Mouse (Mus musculus) lung, postnatal 0 days (tissue): ENCODE measurements at regions not wholly inside any gene's neighbourhood (a gene's known extent, or its start where the extent isn't known, plus 50 kb on each side); places are given as distances from the start of the nearest gene placed in this dataset.

Experiments
- CTCF ChIP-seq: IDR thresholded peaks from 2 replicates; pipeline ENCODE4 v1.5.1; 2016; ENCODE audit warnings: antibody characterized with exemption, mild to moderate bottlenecking
- EP300 ChIP-seq: IDR thresholded peaks from 2 replicates; pipeline ENCODE4 v1.6.1; 2016; ENCODE audit warnings: antibody characterized with exemption, mild to moderate bottlenecking, control low read depth

GRCm38 (mm10) chr6:88981544-88981943 lies 79.5 kb downstream of the Tpra1 start:
- TF ChIP-seq CTCF (0 out of 2 replicates have a peak, but pooled peaks have one; percentile 9), EP300 (no peak)
